Mouse (Mus musculus): ENCODE data around the gene Prrx1.

Gene Prrx1

DNA sequence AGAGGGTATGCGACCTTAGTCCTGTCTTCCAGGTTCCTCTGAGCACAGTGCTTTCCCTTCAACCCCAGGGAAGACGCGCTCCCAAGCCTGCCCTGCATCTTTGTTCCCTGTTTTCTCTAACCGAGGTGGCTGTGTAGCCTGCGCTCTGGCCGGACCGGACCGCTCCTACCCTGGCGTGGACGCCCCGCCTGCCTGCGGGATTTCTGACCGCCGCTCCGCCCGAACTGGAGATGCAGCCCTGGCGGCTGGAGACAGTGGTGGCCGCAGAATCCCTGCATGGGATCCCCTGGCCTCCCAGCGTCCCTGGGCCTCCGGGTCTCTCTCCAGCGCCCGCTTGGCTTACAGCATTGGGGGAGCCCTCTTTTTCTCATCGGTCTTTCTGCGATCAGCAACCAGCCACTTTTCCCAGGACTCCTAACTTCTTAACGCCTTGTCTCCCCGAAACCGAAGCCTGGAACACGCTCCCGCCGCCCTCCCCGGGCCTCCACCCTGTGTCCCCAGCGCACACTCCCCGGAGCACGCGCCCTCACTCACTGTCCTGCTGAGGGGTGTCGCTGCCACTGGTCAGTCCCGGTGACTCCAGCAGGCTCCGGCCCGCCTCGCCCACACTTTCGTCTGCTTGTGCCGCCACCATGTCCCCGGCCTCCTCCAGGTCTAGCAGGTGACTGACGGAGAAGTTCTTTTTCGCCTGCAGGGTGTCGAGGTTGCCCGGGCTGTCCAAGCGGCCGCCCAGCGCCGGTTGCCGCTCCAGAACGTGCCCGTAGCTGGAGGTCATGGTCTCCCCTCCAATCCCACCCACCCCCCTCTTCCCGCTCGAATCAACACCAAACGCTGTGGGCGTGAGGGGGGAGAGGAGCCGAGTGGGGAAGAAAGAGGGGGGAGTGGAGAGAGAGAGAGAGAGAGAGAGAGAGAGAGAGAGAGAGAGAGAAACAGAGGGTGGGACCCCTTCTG lies 1.4 kb downstream of the Prrx1 start:
- in situ Hi-C loops (cut with MseI, MboI) = no loop called here

DNA sequence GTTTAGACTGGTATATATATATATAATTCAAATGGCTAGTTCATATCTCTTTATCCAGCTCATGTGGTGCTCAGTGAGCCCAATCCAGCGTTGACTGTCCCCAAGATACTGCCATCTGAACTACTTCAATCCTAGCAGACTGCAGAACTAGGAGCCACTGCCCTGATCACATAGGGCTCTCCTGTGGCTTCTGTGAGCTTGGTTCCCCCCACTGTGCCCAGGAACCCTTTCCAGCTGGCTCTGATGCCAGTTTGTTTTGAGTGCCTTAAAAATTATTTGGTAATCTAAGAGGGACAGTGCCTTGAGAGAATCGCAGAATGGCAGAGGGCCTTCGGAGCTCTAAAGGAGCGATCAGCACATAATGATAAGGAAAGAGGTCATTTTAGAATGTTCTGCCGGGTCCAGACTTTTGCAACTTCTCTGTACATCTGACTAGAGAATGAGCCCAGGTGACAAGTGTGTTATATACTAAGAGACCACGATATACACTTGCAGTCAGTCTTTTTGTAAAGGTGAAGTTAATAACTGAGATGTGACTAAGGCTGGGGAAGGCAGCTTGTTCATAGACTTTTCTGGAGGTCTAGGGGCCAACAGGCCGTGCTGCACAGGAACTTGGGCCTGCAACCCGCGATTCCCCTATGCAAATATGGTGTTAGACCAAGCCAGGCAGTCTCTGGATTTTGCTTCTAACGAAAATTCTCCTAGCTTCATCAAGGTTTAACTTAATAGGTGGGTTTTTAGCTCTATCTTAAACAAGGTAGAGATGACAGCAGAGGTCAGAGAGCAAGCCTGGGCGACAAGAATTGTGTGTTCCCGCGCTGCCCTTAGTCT lies 2.3 kb downstream of the Prrx1 start:
- in situ Hi-C loops (cut with MseI, MboI) = no loop called here

DNA sequence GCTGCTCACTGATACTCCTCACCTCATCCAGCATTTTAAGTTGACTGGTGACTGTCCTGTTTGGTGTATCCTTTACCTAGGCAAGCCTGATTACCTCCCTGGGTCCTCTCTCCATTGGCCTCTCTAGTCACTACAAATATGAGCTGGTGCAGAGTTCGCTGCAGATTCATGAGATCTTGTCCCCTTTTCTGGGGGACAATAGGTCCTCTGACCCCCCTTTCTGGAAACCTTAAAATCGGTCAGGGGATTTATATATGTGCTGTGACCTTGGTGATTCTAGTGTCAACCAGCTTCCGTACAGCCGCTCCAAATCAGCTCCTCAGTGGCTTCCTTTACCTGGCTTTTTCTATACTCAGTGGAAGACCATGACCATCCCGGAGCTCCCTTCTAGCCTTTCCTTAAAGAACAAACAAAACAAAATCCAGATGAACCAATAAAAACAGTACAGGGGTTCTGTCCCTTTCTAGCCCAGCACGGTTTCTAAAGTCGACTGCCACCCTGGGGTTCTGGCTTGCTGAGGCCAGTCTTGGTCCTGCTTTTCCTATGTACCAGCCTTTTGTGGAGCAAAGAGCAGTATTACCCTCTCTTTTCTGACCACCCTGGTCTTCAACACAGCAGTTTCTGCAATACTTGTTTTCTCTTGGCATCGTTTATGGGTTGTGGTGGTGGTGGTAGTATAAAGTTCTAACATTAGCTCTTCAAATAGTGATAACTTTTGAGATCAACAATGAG lies 3.3 kb downstream of the Prrx1 start:
- in situ Hi-C loops (cut with MseI, MboI) = no loop called here

DNA sequence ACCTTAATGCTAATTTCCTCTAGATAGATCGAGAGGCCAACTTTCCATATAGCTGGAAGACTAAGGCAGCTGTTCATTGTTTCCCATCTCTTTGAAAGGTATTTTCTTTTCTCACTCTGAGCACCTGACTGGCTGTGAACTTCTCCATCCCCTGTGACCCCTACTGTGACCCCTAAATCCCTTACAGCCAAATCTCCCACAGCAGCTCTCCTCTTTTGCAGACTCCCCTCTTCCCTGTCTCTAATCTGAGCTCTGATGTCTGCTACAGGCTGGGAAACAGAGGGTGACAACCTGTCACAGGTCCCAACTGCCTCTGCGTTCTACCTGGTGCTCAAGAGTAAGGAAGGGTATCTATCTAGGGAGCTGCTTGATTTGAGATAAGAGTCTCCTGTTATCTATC lies 4.0 kb downstream of the Prrx1 start:
- in situ Hi-C loops (cut with MseI, MboI) = no loop called here

DNA sequence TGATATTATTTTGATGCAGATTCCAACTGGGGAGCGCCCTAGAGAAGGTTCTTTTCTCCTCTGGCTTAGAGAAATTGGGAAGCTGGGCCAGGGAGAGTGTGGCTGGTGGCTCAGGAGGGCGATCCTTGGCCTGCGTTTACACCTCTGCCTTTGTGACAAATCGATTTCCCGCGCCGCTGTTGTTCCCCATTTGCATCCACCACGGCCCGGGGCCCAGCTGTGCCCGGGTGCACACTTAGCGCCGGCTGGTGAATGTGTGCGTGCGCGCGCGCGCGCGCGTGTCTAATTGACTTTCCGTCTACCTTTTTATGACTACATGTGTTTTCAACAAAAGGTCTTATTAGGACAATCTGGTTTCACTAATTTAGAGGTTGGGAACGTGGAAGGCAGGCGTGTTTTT lies 4.9 kb downstream of the Prrx1 start:
- in situ Hi-C loops (cut with MseI, MboI) = no loop called here

DNA sequence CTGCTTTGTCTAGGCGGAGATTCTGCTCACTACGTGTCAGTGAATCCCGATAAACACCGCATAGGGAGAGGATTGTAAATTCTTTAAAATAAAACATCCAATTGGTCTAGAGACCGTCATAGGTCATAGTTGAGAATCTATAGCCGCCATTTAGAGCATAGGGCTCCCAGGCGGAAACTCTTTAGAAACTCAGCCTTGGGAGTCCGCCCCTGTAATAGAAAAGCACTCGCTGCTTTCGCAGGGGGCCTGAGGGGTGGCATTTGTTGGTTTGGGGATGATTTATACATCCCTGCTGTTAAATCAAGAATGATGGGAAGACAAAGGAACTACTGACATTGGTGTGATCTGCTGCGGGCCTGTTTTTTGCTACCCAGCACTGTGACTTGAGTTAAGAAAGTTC lies 5.8 kb downstream of the Prrx1 start:
- in situ Hi-C loops (cut with MseI, MboI) = no loop called here

DNA sequence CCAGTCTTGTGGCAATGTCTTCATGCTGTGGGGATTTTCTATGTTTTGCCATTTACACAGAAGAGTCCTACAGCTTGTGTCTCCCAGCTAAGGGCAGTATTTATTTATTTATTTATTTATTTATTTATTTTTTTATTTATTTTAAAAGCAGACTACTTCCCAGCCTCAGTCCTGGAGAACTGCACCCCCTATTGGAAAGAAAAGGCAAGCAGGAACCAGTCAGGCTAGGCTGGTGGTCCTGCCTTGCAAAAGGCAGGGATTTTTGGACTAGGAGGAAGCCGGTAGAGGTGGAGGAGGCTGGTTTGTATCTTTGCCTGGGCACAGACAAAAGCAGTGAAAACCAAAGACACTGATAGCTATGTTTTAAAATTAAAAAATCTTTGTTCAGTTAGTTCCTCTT lies 7.6 kb downstream of the Prrx1 start:
- in situ Hi-C loops (cut with MseI, MboI) = no loop called here

DNA sequence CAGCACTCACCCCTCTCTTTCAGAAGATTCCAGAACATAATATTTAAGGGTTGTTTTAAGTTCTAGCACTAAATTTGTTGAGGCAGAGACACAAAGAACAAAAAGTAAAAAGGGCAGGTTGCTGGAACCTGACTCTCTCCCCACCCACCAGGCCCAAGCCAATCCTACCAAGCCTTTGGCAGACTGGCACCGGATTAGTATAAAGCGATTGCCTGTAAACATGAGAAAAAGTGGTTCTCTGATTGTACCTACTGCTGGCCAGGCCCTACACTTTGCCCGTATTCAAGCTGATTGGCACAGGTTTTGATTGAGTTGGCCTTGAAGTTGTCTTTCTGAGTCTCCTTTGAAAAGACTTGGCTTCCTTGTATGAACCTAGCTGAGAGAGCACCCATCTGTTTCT lies 8.7 kb downstream of the Prrx1 start:
- in situ Hi-C loops (cut with MseI, MboI) = no loop called here

DNA sequence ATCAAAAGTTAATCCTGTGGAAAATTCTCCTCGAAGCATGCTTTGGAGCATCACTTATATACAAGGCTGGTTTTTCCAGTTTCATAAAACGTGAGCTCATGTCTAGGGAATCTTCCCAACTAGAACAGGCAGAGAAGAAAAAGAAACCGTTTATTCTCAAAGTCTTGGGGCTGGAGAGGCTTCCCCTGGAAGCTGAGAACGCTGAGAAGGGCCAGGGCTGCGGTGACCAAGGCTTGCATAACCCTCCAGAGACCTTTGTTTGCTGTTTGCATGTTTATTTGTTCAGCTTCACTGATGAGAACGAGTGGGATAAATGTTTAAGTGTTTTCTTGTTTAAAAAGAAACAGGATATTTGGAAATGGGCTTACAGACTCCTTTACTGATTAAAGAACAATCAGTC lies 11.2 kb downstream of the Prrx1 start:
- in situ Hi-C loops (cut with MseI, MboI) = no loop called here

DNA sequence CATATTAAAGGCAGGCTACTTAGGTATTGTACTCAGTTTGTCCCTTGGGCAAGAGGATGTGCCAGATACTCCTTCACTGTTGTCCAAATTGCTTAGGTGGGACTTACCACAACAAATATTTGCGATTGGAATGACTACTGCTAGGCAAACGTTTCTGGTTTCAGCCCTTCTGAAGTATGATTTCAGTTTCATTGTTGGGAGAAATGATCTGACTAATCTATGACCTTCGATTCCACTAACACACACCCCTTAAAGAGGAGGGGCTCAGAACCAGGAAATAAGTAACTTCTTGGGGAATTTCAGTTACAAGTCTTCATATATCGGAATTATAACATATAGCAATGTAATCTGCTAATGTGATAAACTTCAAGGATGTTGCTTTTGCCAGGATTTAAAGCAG lies 20.4 kb downstream of the Prrx1 start:
- in situ Hi-C loops (cut with MseI, MboI) = no loop called here

DNA sequence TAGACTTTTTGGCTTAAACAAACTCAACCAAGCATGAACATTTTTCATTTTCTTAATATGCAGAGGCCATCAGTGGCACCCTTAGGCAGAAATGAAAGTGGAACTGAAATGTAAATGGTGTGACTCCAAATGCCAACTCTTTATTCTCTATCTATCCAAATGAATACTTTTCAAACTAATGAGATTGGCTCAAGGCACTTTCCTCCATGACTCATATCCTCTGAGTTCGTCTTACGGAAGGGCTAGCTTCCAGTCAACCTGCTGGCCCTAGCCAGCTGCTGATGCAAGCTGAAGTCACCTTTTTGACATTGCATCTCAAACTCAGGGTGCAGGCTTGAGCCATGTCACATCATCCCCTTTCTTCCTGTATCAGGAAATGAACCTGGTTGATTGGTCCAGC lies 21.6 kb downstream of the Prrx1 start:
- in situ Hi-C loops (cut with MseI, MboI) = no loop called here

DNA sequence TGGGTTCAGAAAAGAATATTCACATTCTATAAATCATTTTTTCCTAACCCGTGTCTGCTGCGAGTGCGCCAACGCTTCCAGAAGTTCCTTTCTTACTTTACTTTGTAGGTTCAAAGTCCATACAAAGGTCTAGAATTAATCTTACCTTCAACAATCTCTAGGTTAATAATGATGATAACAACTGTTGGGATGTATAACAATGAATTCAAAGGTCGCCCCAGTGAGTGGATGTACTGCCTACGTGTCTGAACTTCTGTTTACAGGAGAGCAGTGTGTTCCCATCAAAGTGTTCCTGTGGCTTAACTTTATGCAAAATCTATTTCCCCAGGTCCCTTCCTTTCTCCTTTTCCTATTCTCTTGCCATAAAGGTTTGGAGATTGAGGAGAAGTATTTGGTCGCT lies 24.4 kb downstream of the Prrx1 start:
- in situ Hi-C loops (cut with MseI, MboI) = no loop called here

DNA sequence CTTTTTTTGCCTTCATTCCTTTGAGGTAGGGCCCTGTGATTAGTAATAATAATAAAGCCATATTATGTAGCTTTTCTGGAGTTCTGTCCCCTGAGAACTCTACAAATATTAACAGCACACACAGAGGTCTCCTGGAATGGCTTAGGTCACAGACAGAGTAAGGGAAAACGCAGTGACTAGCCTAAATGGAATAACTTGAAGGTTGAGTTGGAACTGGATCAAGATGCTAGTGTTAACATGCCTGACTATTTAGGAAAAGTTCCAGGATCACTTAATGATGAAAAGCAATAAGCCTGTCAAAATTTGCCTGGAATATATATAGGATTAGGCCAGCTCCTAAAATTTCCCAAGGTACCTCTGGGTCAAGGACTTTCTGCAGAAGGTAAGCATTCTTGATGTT lies 28.0 kb downstream of the Prrx1 start:
- in situ Hi-C loops (cut with MseI, MboI) = no loop called here

DNA sequence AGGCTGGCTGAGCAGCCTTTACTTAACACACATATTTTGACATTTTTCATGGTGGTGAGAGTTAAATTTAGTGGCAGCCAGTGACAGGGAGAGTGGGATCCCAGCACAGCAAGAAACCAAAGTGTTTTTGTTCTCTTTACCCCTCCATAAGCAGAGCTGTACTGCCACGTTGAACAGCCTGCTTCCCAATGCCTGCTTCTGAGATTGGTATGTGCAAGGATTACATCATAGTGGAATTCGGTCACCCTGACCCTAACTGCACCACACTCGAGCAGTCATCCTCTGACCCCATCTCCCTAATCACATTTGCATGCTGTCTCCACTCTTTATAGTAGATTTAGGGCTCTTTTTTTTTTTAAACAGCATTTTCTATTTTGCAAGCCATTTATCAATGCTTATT lies 28.4 kb downstream of the Prrx1 start:
- in situ Hi-C loops (cut with MseI, MboI) = no loop called here

DNA sequence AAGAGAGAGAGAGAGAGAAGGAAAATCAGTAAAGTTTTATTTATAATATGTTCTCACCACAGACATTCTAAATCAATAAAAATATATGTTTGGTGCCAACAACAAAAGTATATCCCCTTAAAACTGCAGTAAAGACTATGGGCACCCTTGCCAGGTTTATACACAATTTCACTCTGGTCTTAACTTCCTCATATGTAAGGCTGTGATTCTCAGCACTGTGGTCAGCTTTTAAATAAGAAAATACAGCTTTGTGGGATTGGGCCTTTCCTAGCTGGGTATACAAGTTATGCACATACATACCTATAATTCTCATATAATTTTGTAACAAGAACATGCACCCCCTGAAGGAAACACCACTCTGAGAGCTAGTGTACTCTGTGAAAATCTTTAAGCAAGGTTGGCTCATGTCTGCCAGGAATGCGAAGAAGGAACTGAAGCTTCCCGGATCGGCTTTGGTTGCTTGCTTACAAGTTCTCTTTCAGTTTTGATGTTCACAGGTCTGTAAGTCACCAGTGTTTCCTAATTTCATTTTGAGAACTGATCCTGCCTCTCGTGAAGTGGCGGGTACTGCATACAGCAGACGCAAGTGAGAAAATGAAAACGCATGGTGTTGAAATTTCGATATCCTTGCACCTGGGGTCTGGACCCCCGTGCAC lies 29.4 kb downstream of the Prrx1 start:
- in situ Hi-C loops (cut with MseI, MboI) = no loop called here

DNA sequence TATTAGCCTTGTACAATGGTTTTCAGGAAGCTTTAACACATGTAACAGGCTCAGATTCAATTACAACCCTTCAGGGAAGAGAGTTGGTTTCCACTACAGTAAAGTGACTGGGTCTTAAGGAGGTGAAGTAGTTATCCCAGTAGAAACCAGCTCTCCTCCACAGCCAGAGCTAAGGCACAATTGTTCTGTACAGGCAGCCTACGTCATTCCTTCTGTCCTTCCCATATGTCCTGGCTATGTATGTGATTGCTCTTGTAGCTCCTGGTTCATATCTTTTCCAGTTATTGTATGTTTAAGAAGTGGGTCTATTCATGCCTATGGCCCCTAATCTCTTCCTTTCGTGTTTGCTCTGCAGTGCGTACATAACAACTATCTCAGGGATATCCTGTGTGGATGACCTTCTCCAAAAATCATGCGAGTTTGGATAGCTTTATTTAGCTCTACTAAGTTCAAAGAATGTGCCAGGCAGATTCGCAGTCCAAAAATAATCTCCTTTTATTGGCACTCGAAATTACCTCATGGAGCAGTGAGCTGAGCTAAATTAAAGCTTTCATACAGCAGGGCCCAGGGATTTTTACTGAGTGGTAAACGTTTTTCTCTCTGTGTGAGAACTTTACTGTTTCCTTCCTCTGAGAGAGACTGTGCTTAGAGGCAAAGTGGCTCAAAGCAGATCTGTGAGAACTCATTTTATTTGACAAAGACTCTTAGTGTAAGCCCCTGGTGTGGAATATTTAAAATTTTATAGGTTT lies 31.9 kb downstream of the Prrx1 start:
- in situ Hi-C loops (cut with MseI, MboI) = no loop called here

DNA sequence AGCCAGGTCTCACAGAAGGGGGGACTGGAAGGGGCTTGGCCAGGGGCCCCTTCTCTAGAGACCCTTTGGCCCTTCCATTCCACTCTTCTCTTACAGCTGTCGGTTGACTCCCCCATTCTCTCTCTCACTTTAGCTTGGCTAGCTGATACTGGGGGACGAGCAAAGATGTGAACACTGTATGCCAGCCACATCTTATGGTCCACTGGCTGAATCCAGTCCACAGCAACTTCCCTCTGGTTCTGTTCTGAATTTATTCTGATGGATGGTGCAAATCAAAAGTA lies 32.7 kb downstream of the Prrx1 start:
- in situ Hi-C loops (cut with MseI, MboI) = no loop called here

DNA sequence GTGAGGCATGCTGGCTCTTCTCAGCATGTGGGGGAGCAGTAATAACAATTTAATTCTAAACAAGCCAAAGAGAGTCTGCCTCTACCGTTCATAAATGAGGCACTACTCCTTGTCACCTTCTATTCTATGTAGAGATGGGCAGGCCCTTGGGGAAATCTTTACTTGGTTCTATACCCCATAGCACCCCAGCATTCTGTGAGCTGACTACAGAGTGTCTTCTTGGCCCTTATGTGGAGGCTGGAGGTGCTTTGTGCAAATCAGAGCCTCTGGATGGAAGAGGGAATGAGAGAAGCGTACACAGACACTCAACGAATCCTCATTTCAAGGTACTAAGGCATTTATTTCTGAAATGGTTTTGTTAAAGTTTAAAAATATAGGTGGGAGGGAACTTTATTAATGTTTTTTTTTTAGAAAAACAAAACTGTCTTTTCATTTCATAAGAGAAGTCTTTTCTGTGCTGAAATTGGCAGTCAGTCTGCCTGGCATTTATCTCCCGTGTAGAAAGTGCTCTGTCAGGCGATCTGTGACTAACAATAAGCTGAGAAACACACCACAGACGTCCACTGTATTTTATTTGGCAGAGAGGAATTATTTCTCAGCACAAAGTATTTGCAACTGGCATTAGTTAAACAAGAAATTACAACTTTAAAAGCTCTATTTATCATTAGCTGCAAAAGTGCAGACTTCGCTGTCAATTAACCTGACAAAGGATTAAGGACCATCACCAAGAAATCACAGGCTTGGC lies 33.2 kb downstream of the Prrx1 start:
- in situ Hi-C loops (cut with MseI, MboI) = no loop called here

DNA sequence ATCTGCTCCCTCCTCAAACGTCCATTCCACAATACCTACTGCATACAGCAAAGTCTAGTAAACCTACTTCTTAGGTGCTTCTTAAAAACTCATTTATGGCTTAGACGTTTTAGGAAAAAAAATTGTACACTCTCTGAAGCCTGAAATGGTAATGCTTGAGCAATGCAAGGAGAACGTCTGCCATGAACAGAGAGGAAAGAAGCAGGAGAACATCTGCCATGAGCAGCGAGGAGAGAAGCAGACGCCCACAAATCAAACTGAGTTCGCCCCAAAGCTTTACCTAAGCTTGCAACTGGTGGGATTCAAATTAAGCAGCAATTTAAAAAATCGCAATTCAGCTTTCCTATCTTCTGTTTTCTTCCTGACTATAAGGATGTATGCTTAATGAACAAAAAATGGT lies 36.4 kb downstream of the Prrx1 start:
- in situ Hi-C loops (cut with MseI, MboI) = no loop called here

DNA sequence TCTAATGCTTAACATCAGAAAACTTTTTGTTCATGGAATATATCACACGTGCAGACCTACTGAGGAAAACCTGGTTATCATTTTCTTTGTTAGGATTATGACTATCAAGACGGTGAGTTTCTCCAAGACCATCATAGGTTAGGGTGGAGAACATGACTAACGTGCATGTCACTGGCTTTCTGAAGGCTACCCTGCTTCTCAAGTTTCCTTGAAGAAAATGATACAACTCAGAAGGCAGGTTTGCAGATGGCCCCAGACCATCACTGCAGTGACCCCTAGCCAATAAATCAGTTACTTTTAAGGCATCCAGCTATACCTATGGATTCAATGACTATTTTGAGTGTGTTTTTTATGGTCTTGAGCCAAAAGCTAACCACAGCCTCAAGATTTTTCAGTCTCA lies 38.6 kb downstream of the Prrx1 start:
- in situ Hi-C loops (cut with MseI, MboI) = no loop called here

DNA sequence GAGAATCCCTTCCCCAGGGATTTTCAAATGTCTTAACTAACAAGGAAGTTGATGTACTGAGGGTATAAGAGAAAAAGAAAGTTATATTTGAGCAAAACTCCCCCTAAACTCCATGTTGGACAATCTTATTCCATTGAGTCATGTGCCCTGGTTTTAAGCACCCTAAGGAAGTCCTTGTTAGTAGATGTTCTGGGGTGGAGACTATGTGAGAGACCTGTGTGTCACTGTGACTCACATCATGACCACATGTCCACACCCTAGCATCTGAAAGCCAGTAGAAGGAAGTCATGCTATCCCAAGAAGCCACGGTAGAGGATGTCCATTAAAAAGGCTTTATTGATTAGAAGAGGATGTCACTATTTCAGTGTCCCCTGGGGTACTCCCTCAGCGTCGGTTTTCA lies 40.4 kb downstream of the Prrx1 start:
- in situ Hi-C loops (cut with MseI, MboI) = no loop called here
